In the genomic region with DNA sequence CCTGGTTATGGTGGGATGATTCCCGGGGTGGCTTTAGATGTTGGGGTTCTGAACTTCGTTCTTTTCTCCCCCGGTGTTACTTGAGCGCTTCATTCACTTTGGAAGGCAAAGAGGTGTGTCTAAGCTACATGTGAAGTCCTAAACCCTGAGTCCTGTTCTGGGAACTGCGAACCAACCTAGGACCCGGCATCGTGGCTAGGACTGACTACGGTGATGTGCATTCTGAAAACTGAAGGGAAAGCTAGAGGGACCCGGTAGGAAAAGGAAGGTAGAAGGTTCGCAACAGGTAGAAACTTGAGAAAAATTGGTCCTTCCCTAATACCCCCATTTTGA, we compare ENCODE assay signal across 8 mouse cellular contexts. TPM values are rescaled to one million over a fixed set of nuclear protein-coding genes. Genes with fewer than 3 reads are reported as not detected.
DNase-seq lines count a peak whose midpoint lies in the region; ATAC-seq lines count a peak whose summit lies in the region.

No protein-coding gene starts in this region.

- H3K4me1 ChIP-seq in heart, embryonic 16.5 days (ENCODE audit: control insufficient read depth, insufficient read depth, low read length): peaks cover 13% of the 10 kb centered on the region
- H3K4me1 ChIP-seq in hindbrain, embryonic 10.5 days (replicated peaks): peaks cover 20% of the 10 kb centered on the region
- H3K4me1 ChIP-seq in midbrain, embryonic 10.5 days: peaks cover 21% of the 10 kb centered on the region

- H3K9me3 ChIP-seq in heart, embryonic 16.5 days (replicated peaks; ENCODE audit: control insufficient read depth, low read length): no peaks in the 10 kb centered on the region
- H3K9me3 ChIP-seq in hindbrain, embryonic 10.5 days: no peaks in the 10 kb centered on the region
- no peaks in the 10 kb centered on the region for H3K9me3 ChIP-seq in midbrain, embryonic 10.5 days (replicated peaks)

- 1% methylated on average over 10 of the region's 10 CpGs for WGBS in heart, embryonic 16.5 days
- WGBS in hindbrain, embryonic 10.5 days: under 1% methylated on average over 10 of the region's 10 CpGs
- under 1% methylated on average over 10 of the region's 10 CpGs for WGBS in midbrain, embryonic 10.5 days

- H3K36me3 ChIP-seq in heart, embryonic 16.5 days (ENCODE audit: control insufficient read depth, insufficient read depth): no peaks in the 10 kb centered on the region
- H3K36me3 ChIP-seq in hindbrain, embryonic 10.5 days: no peaks in the 10 kb centered on the region
- H3K36me3 ChIP-seq in midbrain, embryonic 10.5 days: no peaks in the 10 kb centered on the region

- intact Hi-C loops in left cerebral cortex, postnatal 10 days (cut with DNase I): no loop called here

- peak overlapping the region; percentile 84 for H3K27ac ChIP-seq in heart, embryonic 16.5 days (ENCODE audit: low read length)
- peak overlapping the region; percentile 98 for H3K27ac ChIP-seq in hindbrain, embryonic 10.5 days
- peak overlapping the region; percentile 97 for H3K27ac ChIP-seq in midbrain, embryonic 10.5 days (replicated peaks)

- DNase-seq in heart, adult 9 months (ENCODE audit: low spot score in 2 of 2): no peak
- DNase-seq in MEL-GATA-1-ER (ENCODE audit: extremely low read depth, low read depth): peak; percentile 62
- no peak for DNase-seq in hindbrain, embryonic 10.5 days (ENCODE audit: low spot score)
- DNase-seq in midbrain, embryonic 10.5 days (ENCODE audit: low spot score): no peak
- no peak for DNase-seq in thymus, postnatal 14 days
- DNase-seq in left cerebral cortex, postnatal 10 days (ENCODE audit: extremely low spot score in 1 of 2, low spot score in 2 of 2): no peak
- no peak for DNase-seq in layer of hippocampus, adult 9-11 months

- peak overlapping the region; percentile 92 for H3K4me3 ChIP-seq in heart, embryonic 16.5 days (ENCODE audit: low read length)
- peak overlapping the region; percentile 95 for H3K4me3 ChIP-seq in hindbrain, embryonic 10.5 days
- peak overlapping the region; percentile 94 for H3K4me3 ChIP-seq in midbrain, embryonic 10.5 days

- H3K4me2 ChIP-seq in heart, embryonic 16.5 days (ENCODE audit: low read depth, low read length): peak overlapping the region; percentile 89

- H3K27me3 ChIP-seq in heart, embryonic 16.5 days (ENCODE audit: control insufficient read depth, insufficient read depth, low read length): no peaks in the 10 kb centered on the region
- peaks cover 6% of the 10 kb centered on the region; the same call in 1 of the 2 replicates for H3K27me3 ChIP-seq in hindbrain, embryonic 10.5 days (ENCODE audit: insufficient read depth, poor library complexity, severe bottlenecking)
- H3K27me3 ChIP-seq in midbrain, embryonic 10.5 days (ENCODE audit: low read depth, poor library complexity, severe bottlenecking): peaks cover 8% of the 10 kb centered on the region; the same call in 1 of the 2 replicates

- ATAC-seq in heart, embryonic 16.5 days (replicated peaks; ENCODE audit: extremely low read depth, insufficient read depth, low FRiP score): peak; percentile 38

- H3K9ac ChIP-seq in heart, embryonic 16.5 days (ENCODE audit: low read length): peak overlapping the region; percentile 75

RNA-seq across cellular contexts. Expression of a gene that starts 0.4 kb away (rescaled TPM):
- polyA plus RNA-seq in heart, embryonic 16.5 days (2015; fragmentation: Nextera tagmentation; extraction: Ambion mirVana): 23.3 and 23.7 TPM in 2 replicates
- 26.4 and 33.2 TPM in 2 replicates for polyA plus RNA-seq in hindbrain, embryonic 10.5 days (2016; fragmentation: Nextera tagmentation; extraction: Ambion mirVana)
- 34.2 and 35.6 TPM in 2 replicates for polyA plus RNA-seq in midbrain, embryonic 10.5 days (2016; fragmentation: Nextera tagmentation; extraction: Ambion mirVana)
- 10 to 100 TPM; 62.2 to 69.6 TPM for total RNA-seq in left cerebral cortex, postnatal 10 days (2021)
